Comparison of ENCODE assay signal across 23 mouse cellular contexts in genomic region chr14:57989162-57989561, GRCm38 (mm10).
"Had no signal": no experiment of that assay in that cellular context is flagged by ENCODE, and none has a peak within 500 bp of the region (broad histone marks: within the 10 kb centered on the region; RNA-seq: fewer than 3 reads in every experiment).

No protein-coding gene starts in this region.

- H3K4me3 ChIP-seq: gastrocnemius, adult 2 months; heart, embryonic 10.5 days; heart, embryonic 12.5 days; hindbrain, embryonic 10.5 days; hindbrain, embryonic 12.5 days; layer of hippocampus, adult 2 months; limb, embryonic 13.5 days; limb, embryonic 15.5 days; liver, embryonic 12.5 days had no signal

- H3K27ac ChIP-seq: gastrocnemius, adult 2 months; heart, embryonic 10.5 days; hindbrain, embryonic 10.5 days; hindbrain, embryonic 12.5 days; hindbrain, embryonic 14.5 days; layer of hippocampus, adult 2 months; limb, embryonic 13.5 days; limb, embryonic 15.5 days; liver, embryonic 12.5 days; liver, embryonic 14.5 days had no signal

- DNase-seq: gastrocnemius, postnatal 10 days; gastrocnemius, postnatal 25 days; heart, adult 18-20 months; heart, postnatal 10 days; heart, postnatal 4 days; kidney, adult 18-20 months; kidney, adult 8-10 months; kidney, postnatal 10 days; kidney, postnatal 25 days; kidney, postnatal 4 days; left cerebral cortex, postnatal 4 days had no signal

- H3K9me3 ChIP-seq: limb, embryonic 15.5 days had no signal

- H3K27me3 ChIP-seq: heart, embryonic 12.5 days; hindbrain, embryonic 12.5 days; limb, embryonic 13.5 days; limb, embryonic 15.5 days; liver, embryonic 12.5 days had no signal

- H3K4me2 ChIP-seq: heart, embryonic 12.5 days; hindbrain, embryonic 12.5 days; hindbrain, embryonic 14.5 days; limb, embryonic 13.5 days; limb, embryonic 15.5 days; liver, embryonic 12.5 days had no signal

- ATAC-seq: hindbrain, embryonic 16.5 days; liver, embryonic 12.5 days had no signal

- H3K9ac ChIP-seq: heart, embryonic 12.5 days; hindbrain, embryonic 12.5 days; hindbrain, embryonic 14.5 days; limb, embryonic 13.5 days; limb, embryonic 15.5 days; liver, embryonic 12.5 days; liver, embryonic 14.5 days had no signal

- H3K4me1 ChIP-seq: hindbrain, embryonic 10.5 days; hindbrain, embryonic 12.5 days; limb, embryonic 13.5 days; limb, embryonic 15.5 days; liver, embryonic 12.5 days had no signal
